Mouse (Mus musculus): ENCODE data around the gene Fam131a.

The Fam131a gene

DNA sequence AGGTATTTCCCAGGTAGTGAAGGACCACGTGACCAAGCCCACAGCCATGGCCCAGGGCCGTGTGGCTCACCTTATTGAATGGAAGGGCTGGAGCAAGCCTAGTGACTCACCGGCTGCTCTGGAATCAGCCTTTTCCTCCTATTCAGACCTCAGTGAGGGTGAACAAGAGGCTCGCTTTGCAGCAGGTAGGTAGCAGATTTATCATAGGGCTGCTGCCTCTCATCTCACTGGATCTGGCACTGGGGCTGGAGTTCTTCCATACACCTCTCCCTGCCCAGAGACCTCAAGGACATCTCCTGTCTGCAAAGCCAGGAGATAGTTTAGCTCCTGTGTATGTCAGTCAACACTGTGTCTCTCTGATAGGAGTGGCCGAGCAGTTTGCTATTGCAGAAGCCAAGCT is 6.2 kb downstream of the Fam131a start:
- no peak for DNase-seq

DNA sequence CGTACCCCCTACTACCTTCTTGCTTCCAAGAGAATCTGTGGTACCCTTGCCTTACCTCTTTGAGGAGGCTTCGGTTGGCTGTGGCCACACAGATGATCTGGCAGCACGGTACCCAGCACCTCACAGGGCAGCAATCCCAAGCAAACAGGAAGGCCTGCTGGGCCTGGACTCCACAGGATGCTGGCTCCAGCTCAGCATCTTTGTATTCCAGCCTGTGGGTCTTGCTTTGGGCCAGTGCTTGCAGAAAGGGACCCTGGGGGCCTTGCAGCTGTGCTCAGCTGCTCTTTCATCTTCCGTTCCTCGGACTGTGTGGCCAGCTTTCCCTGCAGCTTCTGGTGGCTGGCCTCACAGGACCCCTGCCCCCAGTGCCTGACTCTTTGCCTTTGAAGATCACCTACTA is 7.0 kb downstream of the Fam131a start:
- DNase-seq: peak; percentile 79

DNA sequence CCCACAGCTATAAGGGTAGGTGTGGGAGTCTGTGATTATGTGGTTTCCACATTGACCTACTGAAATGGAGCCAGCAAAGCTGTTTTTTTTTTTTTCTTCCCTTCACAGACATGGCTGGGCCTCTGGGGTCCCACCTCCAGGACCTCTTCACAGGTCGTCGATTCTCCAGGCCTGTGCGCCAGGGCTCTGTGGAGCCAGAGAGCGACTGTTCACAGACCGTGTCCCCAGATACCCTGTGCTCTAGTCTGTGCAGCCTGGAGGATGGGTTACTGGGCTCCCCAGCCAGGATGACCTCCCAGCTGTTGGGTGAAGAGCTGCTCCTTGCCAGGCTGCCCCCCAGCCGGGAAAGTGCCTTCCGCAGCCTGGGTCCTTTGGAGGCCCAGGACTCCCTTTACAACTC is 8.3 kb downstream of the Fam131a start:
- no peak for DNase-seq

DNA sequence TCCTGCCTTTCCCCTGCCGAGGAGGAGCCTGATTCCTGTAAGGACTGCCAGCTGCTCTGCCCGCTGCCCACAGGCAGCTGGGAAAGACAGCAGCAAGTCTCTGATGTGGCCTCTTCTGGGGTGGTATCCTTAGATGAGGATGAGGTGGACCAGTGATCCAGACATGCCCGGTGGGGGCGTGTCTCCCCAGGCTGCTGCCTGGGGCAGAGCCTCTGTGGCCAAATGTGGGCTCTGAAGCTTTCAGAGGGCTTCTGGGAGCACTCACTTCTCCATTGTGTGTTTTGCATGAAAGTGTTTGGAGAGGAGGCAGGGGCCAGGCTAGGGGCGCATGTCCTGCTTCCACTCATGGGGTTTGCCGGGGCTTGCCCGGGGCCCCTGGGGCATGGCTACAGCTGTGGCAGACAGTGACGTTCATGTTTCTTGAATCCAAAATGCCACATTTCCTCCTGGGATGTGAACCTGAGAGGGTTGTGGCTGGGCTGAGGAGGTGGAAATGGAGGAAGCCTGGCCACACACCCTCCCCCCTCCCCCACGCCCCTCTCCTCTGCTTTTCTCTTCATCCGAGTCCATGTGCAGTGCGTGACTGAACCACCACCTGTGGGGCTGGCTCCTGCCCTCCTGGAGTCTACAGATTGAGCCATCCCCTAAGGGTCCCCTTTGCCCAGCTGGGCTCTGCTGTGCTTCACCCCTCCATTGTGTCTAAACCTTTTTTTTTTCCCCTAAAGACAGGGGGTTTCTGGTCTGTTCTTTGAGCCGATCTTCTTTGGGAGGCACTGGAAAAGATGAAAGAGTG is 8.9 kb downstream of the Fam131a start:
- DNase-seq: peak; percentile 45

DNA sequence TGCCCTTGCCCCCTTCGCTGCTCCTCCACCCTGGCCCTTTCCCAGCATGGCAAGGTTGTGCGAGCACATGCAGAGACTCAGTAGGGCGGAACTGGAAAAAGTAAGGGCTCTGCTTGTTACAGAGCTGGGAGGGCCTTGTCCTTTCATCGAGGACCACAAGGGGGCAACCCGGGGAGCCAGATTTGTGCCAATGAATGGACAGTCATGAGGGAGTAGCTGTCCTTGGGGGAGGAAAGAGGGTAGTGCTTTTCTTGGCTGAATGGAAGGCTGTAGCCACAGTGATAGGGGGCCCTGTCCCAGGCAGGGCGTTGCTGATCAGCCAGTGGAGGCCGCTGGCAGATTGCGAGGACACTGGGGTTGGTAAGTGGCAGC is 9.5 kb downstream of the Fam131a start:
- DNase-seq: peak; percentile 75

DNA sequence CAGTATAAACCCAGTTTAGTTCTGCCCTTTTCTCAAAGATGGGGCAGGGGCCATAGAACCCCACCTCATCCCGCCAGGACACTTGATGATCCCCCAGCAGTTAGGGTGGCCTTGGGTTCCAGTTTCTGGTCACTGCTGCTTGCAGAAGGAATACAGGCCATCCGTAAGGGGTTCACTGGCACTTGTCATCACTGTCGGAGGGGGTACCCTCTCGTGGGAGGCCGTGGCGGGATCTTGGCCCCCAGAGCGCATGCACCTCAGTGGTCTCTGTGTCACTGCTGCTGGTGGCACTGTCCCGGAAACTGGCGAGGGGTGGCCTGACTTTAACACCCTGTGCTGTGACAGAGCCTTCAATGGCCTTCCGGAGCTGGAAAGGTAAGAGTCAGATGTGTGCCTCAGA is 10.0 kb downstream of the Fam131a start:
- DNase-seq: peak; percentile 42

DNA sequence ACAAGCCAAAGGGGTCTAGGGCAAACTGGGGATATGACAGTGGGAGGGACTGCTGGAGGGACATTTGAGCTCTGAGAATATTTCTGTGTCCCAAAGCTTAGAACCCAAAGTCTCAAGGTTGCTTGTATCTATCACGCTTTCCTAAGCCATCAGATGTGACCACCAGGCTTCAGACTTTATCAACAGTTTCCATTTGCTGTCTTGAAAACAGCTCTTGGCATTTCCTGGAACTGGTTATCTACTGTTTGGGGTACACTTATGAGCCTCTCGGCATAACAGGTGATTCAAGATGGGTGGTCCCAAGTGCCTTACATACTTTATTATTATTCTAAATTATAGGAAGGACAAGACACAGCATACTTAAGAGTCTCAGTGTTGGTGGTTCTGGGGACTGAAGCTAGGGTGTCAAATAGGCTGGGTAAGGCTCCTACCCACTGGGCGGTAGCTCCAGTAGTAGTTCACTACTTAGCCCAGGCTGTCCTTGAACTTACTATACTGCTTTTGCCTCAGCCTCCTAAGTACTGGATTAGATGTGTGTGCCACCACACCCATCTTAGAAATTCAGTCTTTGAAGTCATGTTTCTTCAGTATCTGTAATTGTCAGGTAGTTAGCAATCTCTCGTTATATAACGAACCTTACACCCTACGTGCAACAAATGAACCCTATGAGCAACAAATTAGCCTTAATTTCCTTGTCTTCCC is 10.8 kb downstream of the Fam131a start:
- DNase-seq: no peak

DNA sequence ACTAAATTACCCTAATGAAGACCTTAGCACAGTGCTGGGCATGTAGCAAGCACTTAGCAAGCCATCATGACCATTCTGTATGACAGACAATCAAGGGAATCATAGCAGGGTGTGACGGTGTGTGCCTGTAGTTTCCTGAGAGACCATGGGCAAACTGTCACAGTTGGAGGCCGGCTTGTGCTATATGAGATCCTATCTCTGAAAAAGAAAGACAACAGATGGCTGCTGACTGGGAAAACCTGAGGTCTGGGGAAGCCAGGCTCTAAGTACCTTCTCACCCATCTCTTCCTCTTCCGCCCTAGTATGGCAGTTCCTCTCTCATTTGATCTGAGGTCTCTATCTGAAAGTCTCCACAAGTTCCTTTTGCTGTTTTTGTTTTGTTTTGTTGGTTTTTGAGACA is 12.7 kb downstream of the Fam131a start:
- DNase-seq: peak; percentile 54

DNA sequence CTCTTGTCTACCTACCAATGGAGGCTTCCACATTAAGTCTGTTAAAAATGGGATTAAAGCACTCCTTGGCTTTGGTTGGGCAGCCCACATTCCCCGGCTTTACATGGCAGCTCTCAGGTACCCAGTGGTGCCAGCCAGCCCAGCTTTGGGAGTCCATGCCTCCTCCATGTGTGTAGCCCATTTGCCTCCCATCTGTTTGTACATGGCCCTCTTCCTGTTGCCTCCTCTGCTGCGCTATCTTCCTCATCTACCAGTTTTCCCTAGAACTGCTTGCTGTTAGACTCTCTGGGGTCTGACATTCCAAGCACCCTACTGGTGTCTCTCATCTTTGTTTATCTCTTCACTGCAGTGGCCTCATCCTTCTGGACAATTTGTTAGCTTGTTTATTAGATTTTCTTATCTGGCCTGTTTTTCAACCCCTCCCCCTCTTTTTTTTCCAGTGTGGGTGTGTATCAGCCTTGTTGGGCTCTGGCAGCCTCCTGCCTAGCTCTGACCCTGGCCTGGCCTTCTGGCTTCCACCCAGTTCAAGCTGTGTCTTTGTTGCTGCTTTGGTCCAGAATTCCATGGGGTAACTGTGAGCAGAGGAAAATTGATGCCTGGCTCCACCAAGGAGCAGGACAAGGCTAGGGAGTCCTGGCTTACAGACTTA is 13.5 kb downstream of the Fam131a start:
- peak; percentile 53 for DNase-seq

DNA sequence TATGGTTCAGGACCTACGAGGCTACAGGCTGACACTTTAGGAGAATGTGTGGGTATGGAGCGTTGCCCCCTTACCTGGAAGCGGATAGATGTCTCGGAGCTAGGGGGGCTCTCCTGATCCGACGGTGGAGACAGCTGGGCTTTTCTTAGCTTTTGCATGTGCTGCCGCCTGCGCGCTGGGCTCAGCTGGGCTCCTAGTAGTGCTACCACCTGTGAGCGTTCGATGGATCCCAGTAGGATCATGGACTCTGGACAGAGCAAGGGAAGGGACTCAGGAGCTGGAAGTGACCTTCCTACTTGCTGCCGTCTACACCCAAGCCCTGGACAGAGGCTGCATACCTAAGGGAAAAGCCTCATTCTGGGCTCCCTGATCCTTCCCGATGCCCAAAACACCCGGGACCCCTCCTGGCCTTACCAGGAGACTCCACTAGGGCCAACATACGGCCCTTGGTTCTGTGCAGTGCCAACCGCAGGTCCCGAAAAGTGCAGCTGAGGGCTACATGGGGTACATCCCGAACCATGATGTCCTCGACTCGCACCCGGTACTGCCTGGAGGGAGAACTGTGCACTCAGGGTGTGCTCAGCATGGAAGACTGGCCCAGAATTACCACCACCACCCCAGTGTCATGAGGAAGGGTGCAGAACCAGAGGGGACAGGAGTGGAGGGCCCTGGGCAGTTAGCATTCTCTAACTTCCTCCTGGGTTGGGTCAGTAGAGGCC is 15.3 kb downstream of the Fam131a start:
- peak; percentile 28 for DNase-seq

DNA sequence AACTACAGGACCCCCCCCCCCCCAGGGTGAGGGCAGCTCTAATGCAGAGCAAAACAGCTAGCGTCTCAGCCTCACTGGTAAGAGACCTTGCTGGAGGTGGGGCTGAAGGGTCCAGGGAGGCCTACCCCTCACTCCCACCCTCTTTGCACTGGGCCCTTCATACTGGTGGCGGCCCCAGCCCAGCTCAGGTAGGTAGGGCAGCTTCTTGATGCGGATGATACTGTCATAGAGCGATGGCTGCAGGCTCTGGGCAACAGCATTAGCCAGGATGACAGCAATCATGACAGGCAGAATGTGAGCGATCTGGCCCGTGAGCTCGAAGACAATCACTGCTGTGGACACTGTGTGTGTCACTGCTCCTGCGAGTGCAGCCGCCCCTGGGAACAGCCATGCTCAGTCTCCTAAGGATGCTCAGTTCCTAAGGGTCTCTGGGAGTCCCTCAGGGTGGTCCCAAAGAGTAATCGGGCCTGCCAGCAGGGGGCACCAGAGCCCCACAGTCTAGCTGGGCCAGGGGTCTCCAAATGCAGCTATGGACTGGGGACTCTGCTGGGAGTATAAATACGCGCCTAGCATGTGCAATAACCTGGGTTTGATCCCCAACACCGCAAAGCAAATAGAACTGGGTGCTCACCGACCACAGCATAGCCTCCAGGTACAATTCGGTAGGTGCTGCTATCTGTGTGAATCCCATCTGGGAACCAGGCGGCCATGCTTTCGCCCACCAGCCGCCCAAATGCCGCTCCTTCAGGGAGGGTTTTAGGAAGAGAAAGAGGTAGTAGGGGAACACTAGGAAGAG is 16.1 kb downstream of the Fam131a start:
- DNase-seq: peak; percentile 47

DNA sequence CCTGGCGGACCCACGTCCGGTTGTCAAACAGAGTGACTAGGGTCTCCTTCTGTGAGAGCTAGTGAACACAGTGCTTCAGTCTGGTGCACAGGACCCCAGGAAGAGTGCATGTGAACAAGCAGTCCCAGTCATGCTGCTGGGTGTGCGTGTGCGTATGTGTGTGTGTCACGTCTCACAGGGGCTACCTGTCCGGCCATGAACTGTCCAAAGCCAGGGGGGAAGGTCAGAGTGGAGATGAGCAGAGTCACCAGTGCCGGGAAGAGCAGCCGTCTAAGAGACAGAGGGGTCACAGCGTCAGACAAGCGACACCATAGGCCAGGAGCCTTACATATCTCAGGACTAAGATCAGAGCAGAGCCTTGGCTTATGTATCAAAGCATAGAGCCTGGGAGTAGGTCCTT is 17.3 kb downstream of the Fam131a start:
- peak; percentile 37 for DNase-seq

DNA sequence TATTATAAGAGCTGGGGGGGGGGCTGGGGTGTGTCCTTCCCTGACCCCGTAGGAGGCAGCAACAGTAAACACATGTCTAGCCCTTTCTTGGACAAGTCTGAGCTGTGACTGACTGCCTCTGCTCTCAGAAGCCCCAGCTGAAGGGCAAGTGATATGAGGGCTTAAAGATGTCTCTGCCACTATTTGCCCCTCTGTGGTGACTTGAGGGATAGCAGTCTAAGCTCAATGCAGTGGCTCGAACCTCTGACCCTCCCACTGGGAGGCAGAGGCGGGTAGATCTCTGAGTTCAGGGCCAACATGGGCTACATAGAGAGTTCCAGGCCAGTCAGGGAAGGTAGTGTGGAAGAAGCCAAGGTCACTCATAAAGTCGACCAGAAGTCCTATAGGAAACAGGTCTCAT is 17.8 kb downstream of the Fam131a start:
- DNase-seq: peak; percentile 36

DNA sequence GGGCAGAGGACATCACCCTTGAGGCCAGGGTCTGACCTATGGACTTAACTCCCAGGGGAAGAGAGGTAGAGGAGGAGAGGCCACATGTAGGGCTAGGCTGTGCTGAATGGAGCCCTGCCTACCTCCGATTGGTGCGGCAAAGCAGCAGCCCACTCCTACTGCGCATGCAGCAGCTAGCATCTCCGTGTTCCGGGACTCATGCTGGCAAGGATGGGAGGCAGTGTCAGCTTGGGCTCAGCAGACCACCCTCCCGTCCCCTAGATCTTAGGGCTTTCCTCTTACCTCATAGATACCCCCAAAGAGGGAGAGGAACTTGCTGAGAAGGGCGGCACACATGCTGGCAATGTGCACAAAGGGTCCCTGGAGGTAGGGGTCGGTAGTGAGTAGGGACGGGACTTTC is 19.1 kb downstream of the Fam131a start:
- peak; percentile 44 for DNase-seq

DNA sequence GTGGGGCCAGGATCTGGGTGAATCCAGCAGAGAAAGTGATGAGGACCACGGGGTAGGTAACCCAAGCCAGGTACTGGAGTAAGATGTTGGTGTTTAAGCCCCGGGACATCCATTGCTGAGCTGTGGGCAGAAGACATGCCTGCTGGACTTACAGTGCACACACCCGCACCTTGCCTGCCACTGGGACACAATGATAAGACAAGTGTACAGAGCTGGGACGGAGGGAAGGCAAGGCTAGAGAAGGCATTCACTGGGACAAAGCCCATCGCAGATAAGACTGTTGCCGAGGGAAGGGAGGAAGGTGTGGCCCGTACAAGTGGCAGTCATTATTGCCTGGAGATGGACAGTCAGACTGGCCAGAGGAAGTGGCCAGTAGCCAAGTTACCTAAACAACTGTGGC is 19.8 kb downstream of the Fam131a start:
- DNase-seq: no peak

DNA sequence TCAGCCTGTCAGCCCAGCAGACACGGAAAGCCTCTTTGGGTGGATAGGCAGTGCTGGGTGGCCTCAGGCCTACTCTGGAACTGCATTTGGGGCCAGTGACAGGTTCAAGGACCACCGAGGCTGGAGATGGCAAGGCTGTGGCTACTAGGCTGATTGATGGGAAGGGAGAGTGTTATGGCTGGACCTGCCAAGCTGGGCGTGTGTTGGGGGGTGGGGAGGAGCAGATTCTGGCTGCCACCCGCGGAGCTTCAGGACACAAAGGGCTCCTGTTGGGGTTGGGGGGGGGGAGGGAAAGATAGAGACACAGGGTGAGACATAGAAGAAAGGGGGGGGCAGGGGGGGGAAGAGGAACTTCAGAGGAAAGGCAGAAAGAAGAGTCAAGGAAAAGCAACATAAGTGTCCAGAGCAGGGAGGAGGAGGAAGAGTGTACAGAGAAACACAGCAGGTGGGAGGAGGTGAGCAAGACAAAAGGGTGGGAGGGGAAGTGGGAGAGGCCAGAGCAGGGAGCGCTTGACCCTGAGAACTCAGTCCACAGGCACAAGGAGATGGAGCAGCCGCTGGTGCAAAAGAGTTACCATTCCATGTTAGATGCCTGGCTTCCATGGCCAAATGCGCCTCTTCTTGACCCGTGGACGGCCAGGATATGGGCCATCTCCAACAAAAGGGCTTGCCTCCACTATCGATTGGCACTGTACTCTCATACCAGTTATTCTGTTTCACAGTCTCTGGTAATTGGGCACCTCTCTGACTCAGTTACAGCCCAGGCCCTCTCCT is 21.5 kb downstream of the Fam131a start:
- DNase-seq: peak; percentile 60

DNA sequence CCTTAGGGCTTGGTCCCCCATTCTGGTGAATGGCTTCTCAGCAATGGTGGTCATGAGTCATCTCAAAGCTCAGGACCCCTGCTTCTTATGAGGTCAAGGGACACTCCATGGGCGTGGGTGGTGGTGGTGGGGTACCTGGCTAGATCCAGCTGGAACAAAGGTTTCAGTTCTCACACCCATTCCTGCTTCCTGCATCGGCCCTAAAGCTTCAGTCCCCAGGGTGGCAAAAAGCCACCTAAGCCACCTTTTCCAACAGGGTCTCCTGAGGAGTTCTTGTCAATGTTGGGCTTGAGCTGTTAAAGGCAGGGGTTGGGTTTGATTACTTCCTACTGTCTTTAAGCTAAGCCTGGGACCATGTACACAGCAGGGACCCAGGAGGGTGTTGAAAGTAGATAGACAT is 22.1 kb downstream of the Fam131a start:
- peak; percentile 63 for DNase-seq

DNA sequence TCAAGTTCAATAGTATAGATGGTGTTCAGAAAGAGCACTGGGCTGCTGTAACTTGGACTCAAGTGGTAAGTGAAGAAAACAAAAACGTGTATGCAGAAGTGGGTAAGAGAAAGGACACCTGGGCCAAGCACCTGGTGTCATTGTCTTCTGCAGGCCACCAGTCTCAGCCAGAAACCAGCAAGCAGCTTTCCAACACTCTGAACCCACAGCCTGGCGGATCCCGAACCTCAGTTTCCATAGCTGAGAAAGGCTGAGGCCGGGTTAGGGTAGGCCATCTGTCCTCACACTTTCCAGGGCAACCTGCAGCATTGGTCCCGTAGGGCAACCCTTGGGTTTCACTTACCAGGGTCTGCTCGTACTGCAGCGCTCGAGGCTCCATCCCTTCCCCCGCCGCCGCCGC is 22.5 kb downstream of the Fam131a start:
- DNase-seq: peak; percentile 53

DNA sequence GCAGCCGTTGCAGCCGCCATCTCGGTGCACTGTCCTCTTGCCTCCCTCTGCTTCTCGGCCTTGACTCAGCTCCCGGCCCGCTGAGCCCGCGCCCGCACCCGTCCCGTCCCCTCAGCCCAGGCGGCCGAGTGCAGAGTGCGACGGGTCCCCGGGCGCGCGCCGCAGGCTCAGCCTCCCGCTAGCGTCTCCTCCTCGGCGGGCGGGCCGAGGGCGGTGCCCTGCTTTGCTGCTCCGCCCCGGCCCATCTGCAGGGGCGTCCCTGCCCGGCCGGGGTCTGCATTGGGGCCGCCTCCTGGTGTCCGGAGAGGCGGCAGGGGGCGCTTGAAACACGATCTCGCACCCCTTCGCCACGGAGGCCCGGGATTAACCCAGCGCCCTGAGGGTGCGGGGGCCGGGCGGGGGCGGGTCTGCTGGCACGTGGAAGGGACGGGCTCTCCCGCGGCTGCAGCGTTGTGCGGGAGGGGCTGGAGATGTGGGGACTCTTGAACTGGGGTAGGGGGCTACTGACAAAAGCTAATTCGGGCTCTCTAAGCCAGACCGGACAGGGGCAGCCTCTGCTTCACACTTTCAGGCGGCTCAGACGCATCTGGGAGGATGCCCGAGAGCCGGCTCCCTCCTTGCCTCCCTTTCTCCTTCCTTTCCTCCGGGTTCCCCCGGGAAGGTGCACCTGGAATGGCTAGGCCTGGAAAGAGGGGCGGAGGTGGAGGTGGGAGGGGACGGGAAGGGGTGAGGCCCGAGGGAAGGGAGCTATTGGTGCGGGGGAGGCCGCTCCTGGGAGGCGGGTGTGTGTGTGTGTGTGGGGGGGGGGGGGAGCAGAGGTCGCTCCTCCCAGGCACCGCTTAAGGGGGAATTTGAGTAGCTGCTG is 23.2 kb downstream of the Fam131a start:
- peak; percentile 85 for DNase-seq

DNA sequence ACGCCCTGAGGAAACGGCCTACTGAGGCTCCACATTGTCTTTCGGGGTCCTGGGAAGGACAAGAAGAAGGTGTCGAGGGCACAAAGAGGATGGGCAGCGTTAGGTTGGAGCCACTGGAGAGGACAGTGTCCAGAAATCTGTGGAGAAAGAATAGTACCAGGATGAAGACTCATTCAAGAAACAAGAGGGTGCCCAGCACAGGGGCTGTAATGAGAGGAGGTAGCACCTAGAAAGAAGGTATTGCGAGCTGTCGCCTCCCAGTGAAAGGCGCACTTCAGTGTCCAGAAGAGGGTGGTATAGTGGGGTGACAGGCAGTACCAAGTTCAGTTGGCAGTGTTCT is 23.8 kb downstream of the Fam131a start:
- no peak for DNase-seq

All from cerebellum, adult 9-11 months (tissue).